Mouse (Mus musculus) hindbrain, embryonic 16.5 days (tissue): ENCODE measurements at regions not wholly inside any gene's neighbourhood (a gene's known extent, or its start where the extent isn't known, plus 50 kb on each side); places are given as distances from the start of the nearest gene placed in this dataset.

Experiments used
- ATAC-seq: fragments of 200-750 bp; cut with Nextera tagmentation; 2 replicates; pipeline ENCODE4 v1.8.0; 2017; ENCODE audit warnings: moderate TSS enrichment, moderate library complexity
- H3K27ac ChIP-seq: fragments of 300-500 bp; sonication (generic); 2 replicates; pipeline ENCODE4 v1.5.1; 2014; ENCODE audit warnings: low read depth, mild to moderate bottlenecking, control low read depth, low read length, moderate library complexity
- H3K27me3 ChIP-seq: fragments of 300-500 bp; sonication (generic); replicated peaks from 2 replicates; pipeline ENCODE4 v1.6.1; 2014; ENCODE audit warnings: low read length; ENCODE audit not compliant: control insufficient read depth, insufficient read depth
- H3K36me3 ChIP-seq: fragments of 300-500 bp; sonication (generic); 2 replicates; pipeline ENCODE4 v1.6.1; 2014; ENCODE audit warnings: mild to moderate bottlenecking, low read length, moderate library complexity, mixed read lengths; ENCODE audit not compliant: control insufficient read depth, insufficient read depth
- H3K4me1 ChIP-seq: fragments of 300-500 bp; sonication (generic); 2 replicates; pipeline ENCODE4 v1.6.1; 2014; ENCODE audit warnings: low read depth, low read length; ENCODE audit not compliant: control insufficient read depth, insufficient read depth
- H3K4me2 ChIP-seq: fragments of 300-500 bp; sonication (generic); 2 replicates; pipeline ENCODE4 v1.6.1; 2014; ENCODE audit warnings: mild to moderate bottlenecking, low read length, control low read depth, moderate library complexity
- H3K4me3 ChIP-seq: fragments of 300-500 bp; sonication (generic); 2 replicates; pipeline ENCODE4 v1.5.1; 2014; ENCODE audit warnings: mild to moderate bottlenecking, low read length, control low read depth, moderate library complexity
- H3K9ac ChIP-seq: fragments of 300-500 bp; sonication (generic); 2 replicates; pipeline ENCODE4 v1.6.1; 2014; ENCODE audit warnings: low read depth, mild to moderate bottlenecking, control low read depth, low read length, moderate library complexity
- H3K9me3 ChIP-seq: fragments of 300-500 bp; sonication (generic); 2 replicates; pipeline ENCODE4 v1.6.1; 2014; ENCODE audit warnings: mild to moderate bottlenecking, low read length, moderate library complexity; ENCODE audit not compliant: control insufficient read depth
- WGBS: fragments of 180-500 bp; shearing (Covaris S2); extraction: QIAGEN DNeasy Blood & Tissue Kit; methylation state at CpG from one replicate; pipeline ENCODE4 v1.1.7; 2014; 5-methylcytosine and 5-hydroxymethylcytosine counted together

- Histone ChIP-seq H3K4me2 (no peak overlapping the region), H3K27ac (no peak overlapping the region)
- WGBS: 97% methylated on average over 2 of the region's 2 CpGs
These were observed 82.8 kb upstream of the Elmo1 start for GRCm38 (mm10) chr13:20007561-20007960.

GRCm38 (mm10) chr13:19997606-19998005 is 92.8 kb upstream of the Elmo1 start:
- Histone ChIP-seq H3K4me3 (no peak overlapping the region), H3K27me3 (no peaks in the 10 kb centered on the region), H3K4me2 (no peak overlapping the region), H3K9me3 (peaks cover 5% of the 10 kb centered on the region), H3K36me3 (no peaks in the 10 kb centered on the region), H3K4me1 (no peaks in the 10 kb centered on the region), H3K27ac (no peak overlapping the region), H3K9ac (no peak overlapping the region)
- no peak for ATAC-seq
- WGBS: 78% methylated on average over 2 of the region's 2 CpGs

More at GRCm38 (mm10) chr13:20007561-20007960, 82.8 kb upstream of the Elmo1 start:
- ATAC-seq: no peak
- no peaks in the 10 kb centered on the region for H3K36me3 ChIP-seq
- no peak overlapping the region for H3K9ac ChIP-seq
- H3K27me3 ChIP-seq: no peaks in the 10 kb centered on the region
- H3K4me1 ChIP-seq: no peaks in the 10 kb centered on the region
- H3K9me3 ChIP-seq: no peaks in the 10 kb centered on the region
- no peak overlapping the region for H3K4me3 ChIP-seq

GRCm38 (mm10) chr13:19975621-19976020 is 114.8 kb upstream of the Elmo1 start:
- Histone ChIP-seq H3K9ac (no peak overlapping the region), H3K27ac (no peak overlapping the region), H3K4me3 (no peak overlapping the region), H3K4me2 (no peak overlapping the region), H3K27me3 (no peaks in the 10 kb centered on the region), H3K4me1 (no peaks in the 10 kb centered on the region), H3K36me3 (no peaks in the 10 kb centered on the region), H3K9me3 (no peaks in the 10 kb centered on the region)
- ATAC-seq: peak; percentile 60; the same call in 1 of the 2 replicates

GRCm38 (mm10) chr13:19966566-19966965 is 123.8 kb upstream of the Elmo1 start:
- H3K9ac ChIP-seq: no peak overlapping the region
- no peak overlapping the region for H3K27ac ChIP-seq
- H3K4me3 ChIP-seq: no peak overlapping the region
- H3K4me2 ChIP-seq: no peak overlapping the region
- no peak for ATAC-seq
- H3K4me1 ChIP-seq: no peaks in the 10 kb centered on the region
- H3K36me3 ChIP-seq: no peaks in the 10 kb centered on the region
- H3K27me3 ChIP-seq: no peaks in the 10 kb centered on the region
- H3K9me3 ChIP-seq: no peaks in the 10 kb centered on the region
- 86% methylated on average over 1 of the region's 1 CpGs for WGBS

- 57% methylated on average over 3 of the region's 3 CpGs for WGBS
- no peak for ATAC-seq
- Histone ChIP-seq H3K4me3 (no peak overlapping the region), H3K9ac (no peak overlapping the region), H3K4me2 (no peak overlapping the region), H3K9me3 (no peaks in the 10 kb centered on the region), H3K4me1 (no peaks in the 10 kb centered on the region), H3K27me3 (no peaks in the 10 kb centered on the region), H3K27ac (no peak overlapping the region), H3K36me3 (no peaks in the 10 kb centered on the region)
These were observed 127.4 kb upstream of the Elmo1 start for GRCm38 (mm10) chr13:19963031-19963430.

- no peaks in the 10 kb centered on the region for H3K36me3 ChIP-seq
- no peaks in the 10 kb centered on the region for H3K9me3 ChIP-seq
- H3K4me3 ChIP-seq: no peak overlapping the region
- H3K4me1 ChIP-seq: no peaks in the 10 kb centered on the region
- no peaks in the 10 kb centered on the region for H3K27me3 ChIP-seq
- ATAC-seq: no peak
- no peak overlapping the region for H3K9ac ChIP-seq
- H3K4me2 ChIP-seq: no peak overlapping the region
- 96% methylated on average over 6 of the region's 6 CpGs for WGBS
- H3K27ac ChIP-seq: no peak overlapping the region
These were observed 104.7 kb upstream of the Gpr141 start for GRCm38 (mm10) chr13:19928761-19929160.

- Histone ChIP-seq H3K4me1 (no peaks in the 10 kb centered on the region), H3K4me3 (no peak overlapping the region), H3K27ac (no peak overlapping the region), H3K4me2 (no peak overlapping the region), H3K9me3 (no peaks in the 10 kb centered on the region), H3K27me3 (no peaks in the 10 kb centered on the region), H3K36me3 (no peaks in the 10 kb centered on the region), H3K9ac (no peak overlapping the region)
- no peak for ATAC-seq
- 87% methylated on average over 3 of the region's 3 CpGs for WGBS
These were observed 103.8 kb upstream of the Gpr141 start for GRCm38 (mm10) chr13:19927807-19928206.

GRCm38 (mm10) chr13:19921084-19921827 is 97.2 kb upstream of the Gpr141 start:
- Histone ChIP-seq H3K27me3 (no peaks in the 10 kb centered on the region), H3K36me3 (no peaks in the 10 kb centered on the region), H3K4me2 (no peak overlapping the region), H3K9ac (no peak overlapping the region), H3K27ac (no peak overlapping the region), H3K4me1 (peaks cover 4% of the 10 kb centered on the region; the same call in 1 of the 2 replicates), H3K9me3 (no peaks in the 10 kb centered on the region), H3K4me3 (no peak overlapping the region)
- WGBS: 75% methylated on average over 1 of the region's 1 CpGs
- peak; percentile 86 for ATAC-seq

GRCm38 (mm10) chr13:19911860-19912584 is 88.0 kb upstream of the Gpr141 start:
- H3K4me1 ChIP-seq: no peaks in the 10 kb centered on the region; the same call in 1 of the 2 replicates
- H3K27ac ChIP-seq: peak overlapping the region; percentile 18; the same call in 1 of the 2 replicates
- H3K4me3 ChIP-seq: no peak overlapping the region
- no peak overlapping the region for H3K9ac ChIP-seq
- peak; percentile 93 for ATAC-seq
- no peaks in the 10 kb centered on the region for H3K9me3 ChIP-seq
- WGBS: 21% methylated on average over 5 of the region's 5 CpGs
- H3K27me3 ChIP-seq: no peaks in the 10 kb centered on the region
- no peaks in the 10 kb centered on the region for H3K36me3 ChIP-seq
- H3K4me2 ChIP-seq: no peak overlapping the region
